Mouse (Mus musculus): Measurements from ENCODE around the gene Ntn4.

The Ntn4 gene

GRCm38 (mm10) chr10:93737080-93737479 is 96.6 kb downstream of the Ntn4 start:
- DNase-seq: no peak

DNA sequence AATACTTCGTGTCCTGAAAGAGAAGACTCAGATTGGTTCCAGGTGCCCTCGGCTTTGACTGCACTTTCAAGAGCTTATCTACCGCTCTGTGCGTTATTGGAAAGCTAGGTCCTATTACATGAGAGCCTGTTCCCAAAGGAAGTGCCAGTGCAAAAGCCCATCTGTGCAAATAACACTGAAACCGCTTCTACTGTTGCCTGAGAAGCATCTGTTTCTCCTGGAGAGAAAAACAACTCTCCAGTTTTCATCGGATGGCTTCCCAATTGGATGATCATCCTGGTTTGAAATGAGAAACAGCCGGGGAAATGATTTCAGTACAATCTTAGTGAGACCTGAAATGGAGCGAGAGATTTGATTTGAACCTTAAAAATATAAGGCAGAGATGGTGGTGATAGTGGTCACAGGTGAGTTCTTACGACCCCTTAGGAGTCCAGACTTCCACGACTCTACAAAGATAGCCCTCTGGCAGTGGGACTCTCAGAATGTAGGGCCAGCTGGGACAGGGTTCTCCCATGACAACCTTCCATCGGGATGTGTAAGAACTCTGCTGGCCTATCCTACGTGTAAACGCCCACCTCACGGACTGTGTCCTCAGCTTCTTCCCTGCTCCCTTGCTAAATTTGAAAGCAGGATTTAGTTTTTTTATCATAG is 101.1 kb downstream of the Ntn4 start:
- no peak for DNase-seq

DNA sequence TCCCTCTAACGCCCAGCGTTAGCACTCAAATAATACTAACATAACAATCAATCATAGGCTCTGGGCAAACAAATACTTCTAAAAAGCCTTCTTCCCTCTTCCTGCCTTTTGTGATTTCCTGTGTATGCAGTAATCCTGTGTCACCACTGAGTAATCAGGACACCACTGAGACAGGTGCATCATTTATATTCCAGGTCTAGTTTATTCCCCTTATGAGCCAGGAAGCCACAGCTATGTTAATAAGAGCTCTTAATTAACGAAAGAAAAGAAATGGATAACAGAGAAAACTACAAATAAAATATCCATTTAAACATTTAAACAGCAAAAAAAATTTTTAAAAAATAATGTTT is 101.6 kb downstream of the Ntn4 start:
- no peak for DNase-seq

- no peak for DNase-seq
Measured at GRCm38 (mm10) chr10:93742598-93742997, 102.1 kb downstream of the Ntn4 start.

DNA sequence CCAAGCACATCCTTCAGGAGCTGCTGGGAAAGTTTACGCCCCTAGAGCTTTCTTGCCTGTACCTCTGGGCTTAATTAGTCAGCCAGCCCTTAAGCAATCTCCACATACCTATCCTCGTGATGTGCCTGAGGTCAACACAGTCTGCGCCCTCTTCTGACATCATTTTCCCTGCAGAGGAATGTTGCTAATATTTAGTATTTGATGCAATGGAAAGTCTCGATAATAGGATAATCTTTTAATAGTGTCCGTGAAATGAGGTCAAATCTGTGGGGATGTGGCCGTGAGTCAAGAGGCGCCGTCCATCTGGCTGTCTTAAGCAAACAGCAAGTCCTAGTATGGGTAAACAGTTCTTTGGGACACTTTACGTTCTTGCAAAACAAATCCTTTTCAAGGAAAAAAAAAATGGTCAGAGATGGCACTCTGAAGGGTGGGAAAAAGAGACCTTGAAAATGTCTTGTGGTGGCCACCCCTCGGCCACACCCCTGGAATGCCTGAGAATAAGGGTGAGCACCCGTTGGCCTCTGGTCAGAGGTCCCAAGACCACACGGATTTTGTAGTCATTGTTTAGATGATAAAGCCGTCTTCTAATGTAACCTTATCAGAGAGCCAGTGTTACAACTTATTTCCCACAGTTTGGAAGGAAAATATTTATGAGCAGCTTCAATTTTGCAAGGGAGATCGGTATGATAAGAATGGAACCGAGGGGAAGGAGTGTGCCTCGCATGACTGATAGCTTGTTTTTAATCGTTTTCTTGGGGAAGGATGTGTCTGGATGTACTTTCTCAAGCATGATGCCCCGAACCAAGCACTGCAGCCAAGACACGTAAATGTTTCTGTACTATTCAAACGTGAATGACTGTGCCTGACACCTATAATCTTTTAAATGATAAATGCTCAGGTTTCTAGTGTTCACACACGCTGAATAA is 109.0 kb downstream of the Ntn4 start:
- DNase-seq: no peak

GRCm38 (mm10) chr10:93751302-93751701 is 110.8 kb downstream of the Ntn4 start:
- no peak for DNase-seq

DNA sequence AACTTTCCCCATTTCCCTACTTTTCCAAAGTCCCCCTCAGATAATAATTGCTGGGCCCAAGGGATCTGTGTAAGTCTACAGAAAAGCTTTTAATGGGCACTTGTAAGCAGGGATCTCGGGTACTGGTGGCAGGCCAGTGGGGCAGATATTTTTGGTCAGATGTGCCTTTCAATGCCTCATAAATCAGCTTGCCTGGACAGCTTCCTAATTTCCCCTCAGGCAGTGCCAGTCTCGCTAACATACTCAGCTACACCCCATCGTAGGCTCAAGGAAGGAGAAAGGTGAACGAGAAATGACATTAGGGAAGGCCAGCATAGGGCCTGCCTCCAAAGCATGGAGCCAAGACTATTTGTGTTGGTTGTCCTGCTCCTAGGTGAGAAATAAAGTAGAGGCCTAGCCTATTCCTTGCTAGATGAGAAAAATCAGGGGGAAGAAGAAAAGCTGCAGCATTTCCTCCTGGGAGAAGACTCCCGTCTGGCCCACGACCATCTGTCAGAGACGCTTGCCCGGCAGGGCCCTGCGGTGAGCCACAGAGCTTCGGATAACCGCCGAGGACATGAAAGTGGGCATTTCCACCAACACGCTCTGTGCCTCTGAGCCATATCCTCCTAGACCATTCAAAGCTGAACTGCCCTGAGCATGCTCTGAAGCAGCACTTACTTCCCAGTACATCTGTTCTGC is 113.4 kb downstream of the Ntn4 start:
- no peak for DNase-seq

- no peak for DNase-seq
Measured at GRCm38 (mm10) chr10:93756211-93756610, 115.7 kb downstream of the Ntn4 start.

- DNase-seq: no peak
Measured at GRCm38 (mm10) chr10:93759644-93760043, 119.2 kb downstream of the Ntn4 start.

- no peak for DNase-seq
Measured at GRCm38 (mm10) chr10:93760429-93760828, 119.9 kb downstream of the Ntn4 start.

GRCm38 (mm10) chr10:93763074-93763473 is 122.6 kb downstream of the Ntn4 start:
- peak; percentile 59 for DNase-seq

- no peak for DNase-seq
Measured at GRCm38 (mm10) chr10:93766221-93766620, 125.7 kb downstream of the Ntn4 start.

DNA sequence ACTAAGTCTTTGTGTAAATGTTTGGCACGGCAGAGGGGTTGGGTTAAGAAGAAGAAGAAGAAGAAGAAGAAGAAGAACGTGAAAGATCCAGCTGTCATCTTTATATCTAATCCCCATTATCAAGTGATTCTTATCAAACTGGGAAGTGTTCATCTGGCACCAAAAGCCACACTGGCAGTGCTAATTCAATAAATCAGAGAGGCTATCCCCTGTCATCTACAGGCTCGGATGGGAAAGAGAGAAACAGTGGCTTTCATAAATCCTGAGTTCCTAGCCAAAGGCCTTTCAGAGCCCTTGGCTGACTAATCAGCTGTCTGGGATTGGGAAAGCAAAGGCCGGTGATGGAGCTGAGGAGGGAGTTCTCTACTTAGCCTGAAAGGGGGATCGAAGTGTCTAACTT is 126.8 kb downstream of the Ntn4 start:
- no peak for DNase-seq

GRCm38 (mm10) chr10:93768222-93768621 is 127.7 kb downstream of the Ntn4 start:
- no peak for DNase-seq

- no peak for DNase-seq
Measured at GRCm38 (mm10) chr10:93771931-93772465, 131.5 kb downstream of the Ntn4 start.

GRCm38 (mm10) chr10:93772492-93772891 is 132.0 kb downstream of the Ntn4 start:
- no peak for DNase-seq

DNA sequence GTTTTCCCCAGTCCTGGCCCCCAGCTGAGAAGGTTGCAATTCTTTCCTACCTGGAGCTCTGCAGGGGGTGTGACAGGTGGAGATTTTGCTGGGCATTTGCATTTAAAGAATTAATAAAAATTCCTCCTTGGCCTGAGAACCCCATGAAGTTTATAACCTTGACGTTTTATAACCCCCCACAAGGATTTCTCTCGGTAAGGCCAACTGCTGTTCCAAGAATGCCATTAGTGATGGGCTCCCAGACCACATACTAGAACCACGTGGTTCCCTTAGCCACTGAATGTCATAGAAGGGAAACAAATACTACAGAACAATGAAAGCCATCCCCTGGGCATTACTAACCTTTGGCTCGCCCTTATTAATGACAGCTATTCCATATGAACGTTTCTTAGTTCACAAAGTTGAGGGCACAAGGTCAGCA is 136.3 kb downstream of the Ntn4 start:
- no peak for DNase-seq

- DNase-seq: peak; percentile 81
Measured at GRCm38 (mm10) chr10:93777372-93777771, 136.9 kb downstream of the Ntn4 start.

- no peak for DNase-seq
Measured at GRCm38 (mm10) chr10:93783216-93784013, 142.9 kb downstream of the Ntn4 start.

All from kidney, adult 18-20 months (tissue).